Mouse (Mus musculus) cerebral cortex, adult 2 months (tissue): Measurements from ENCODE around the gene Apeh.

ENCODE experiments used
- WGBS: fragments of 180-500 bp; shearing (Covaris S2); methylation state at CpG from one replicate; pipeline ENCODE4 v1.1.7; 2018; 5-methylcytosine and 5-hydroxymethylcytosine counted together

Gene Apeh

DNA sequence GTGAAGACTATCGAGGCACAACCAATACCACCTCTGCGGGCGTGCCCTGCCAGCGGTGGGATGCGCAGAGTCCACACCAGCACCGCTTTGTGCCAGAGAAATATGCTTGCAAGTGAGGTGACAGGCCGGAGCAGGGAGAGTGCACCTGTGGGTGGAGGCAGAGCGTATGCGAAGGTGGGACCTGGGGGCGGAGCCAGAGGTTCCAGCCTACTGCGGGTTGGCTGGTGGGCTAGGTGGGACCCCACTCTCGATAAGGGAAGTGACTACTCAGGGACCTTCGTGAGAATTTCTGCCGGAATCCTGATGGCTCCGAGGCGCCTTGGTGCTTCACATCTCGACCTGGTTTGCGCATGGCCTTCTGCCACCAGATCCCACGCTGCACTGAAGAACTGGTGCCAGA, 11.9 kb downstream of the Apeh start:
- WGBS = 12% methylated on average over 19 of the region's 19 CpGs

DNA sequence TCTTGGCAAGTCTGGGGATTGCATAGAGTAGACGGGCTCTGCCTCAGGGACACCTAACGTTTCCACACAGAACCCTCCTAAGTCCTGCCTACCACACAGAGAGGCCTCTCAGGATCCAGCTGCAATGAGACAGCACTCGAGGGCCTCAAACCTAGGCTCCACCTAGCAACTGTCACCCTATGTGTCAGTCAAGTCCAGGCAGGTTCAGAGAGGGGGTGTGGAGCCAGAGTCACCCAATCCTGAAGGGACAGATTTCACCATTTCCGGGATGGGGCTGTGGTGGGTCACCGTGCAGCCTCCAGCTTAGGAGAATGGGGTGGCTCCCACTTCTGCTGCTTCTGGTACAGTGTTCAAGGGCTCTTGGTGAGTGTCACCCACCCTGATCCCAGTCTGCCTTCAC, 14.2 kb downstream of the Apeh start, which contains the start of gene Mst1:
Gene Mst1, plus strand, starts transcription at position 269 of the 400 bp plus-strand sequence.
- WGBS = 86% methylated on average over 5 of the region's 5 CpGs

DNA sequence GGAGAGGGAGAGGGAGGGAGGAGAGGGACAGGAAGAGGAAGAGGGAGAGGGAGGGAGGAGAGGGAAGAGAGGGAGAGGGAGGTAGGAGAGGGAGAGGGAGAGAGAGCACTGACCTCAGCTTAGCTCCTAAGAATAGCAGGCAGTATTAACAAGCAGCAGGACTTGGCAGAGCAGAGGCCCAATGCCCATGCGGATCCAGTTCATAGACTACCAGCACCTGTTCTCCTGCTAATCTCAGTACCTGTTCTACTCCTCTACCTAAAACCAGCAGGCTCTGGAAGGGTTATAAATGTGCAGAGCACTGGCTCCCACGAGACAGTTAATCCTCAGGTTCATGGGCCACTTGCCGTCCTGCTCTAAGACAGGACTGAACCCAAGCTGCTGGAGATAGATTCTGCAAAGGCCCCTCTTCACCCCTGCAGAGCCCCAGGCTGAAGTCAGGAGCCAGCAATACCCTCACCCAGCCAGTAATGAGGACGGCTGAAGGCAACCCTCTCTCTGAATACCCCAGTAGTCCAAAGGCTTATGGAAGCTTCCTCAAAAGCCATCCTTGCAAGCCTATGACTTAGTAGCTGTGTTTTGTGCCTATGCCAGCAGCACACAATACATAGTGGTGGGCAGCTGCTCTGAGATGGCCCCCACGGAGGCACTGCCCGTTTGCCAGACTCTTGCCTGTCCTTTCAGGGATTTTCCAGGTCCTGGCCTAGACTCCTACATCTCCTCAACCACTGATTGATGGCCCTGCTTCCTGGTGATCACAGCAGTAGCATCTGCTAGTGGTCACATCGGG, 21.1 kb downstream of the Apeh start:
- WGBS = 65% methylated on average over 7 of the region's 7 CpGs

DNA sequence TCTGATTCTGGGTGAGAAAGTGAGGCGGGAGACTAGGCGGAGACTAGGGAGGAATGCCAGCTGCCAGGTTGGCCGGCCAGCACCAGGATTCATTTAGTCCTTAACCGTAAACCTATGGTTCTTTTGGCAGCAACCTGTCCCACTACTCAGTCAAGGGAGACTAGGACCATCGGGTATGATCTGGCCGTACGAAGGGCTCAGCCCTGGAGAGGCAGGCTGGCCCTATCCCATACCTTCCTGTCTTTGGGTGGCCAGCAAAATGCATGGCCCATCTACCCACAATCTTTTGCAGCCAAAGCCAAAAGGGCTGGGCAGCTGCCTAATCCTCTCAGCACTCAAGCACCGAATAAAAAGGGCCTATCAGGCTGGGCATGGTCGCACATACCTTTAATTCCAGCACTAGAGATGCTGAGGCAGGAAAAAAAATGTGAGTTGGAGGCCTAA, 21.9 kb downstream of the Apeh start:
- 67% methylated on average over 9 of the region's 9 CpGs for WGBS

DNA sequence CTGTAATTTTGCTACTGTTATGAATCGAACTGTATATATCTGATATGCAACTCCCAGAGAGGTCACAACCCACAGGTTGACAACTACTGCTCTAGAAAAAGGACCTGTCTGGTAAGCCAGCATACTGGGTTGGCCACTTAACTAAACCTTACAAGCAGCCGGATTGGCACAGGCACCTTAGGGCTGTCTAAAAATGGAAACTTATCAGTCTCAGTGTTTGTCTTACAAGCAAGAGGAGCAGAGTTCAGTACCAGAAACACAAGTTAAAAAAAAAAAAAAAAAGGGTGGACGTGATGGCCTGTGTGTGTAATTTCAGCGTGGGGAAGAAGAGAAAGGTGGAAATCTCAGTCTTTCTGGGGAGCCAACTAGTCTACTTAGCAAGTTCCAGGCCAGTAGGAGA, 22.6 kb downstream of the Apeh start:
- WGBS = 89% methylated on average over 4 of the region's 4 CpGs

DNA sequence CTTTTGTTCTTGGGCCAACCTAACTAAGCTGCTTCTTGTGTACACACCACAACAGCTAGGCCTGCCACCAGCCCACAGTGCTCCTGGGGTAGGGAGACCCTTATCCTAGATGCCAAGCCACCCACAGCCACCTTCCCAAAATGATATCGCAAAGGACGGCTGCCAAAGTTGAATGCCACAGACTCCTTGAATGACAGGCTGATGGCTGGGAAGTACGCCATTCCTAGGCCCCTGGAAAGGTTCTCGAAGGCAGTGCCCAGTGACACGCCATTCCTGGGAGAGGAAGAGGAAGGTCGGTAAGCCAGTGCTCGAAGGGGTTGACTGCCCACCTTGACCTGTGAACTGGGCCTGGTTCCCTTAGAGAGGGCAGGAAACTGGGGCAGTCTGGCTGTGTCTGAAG, 24.9 kb downstream of the Apeh start:
- 81% methylated on average over 7 of the region's 7 CpGs for WGBS

DNA sequence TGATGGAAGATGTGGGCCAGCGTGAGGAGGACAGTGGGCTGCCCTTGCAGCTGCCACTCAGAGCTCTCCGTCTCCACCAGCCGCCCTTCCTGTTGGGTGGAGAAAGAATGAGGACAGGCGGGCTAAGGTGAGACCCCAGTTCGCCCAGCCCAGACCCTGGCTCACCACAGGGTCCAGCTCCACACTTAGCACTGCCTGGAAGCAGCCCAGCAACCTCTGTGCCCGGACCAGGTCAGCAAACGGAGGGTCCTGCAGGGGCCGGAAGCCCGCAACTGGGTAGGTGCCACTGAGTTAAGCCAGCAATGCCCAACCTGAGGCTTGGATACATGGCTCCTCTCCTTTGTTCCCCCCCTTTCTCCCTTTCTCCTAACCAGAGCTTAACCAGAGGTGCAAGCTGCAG, 25.4 kb downstream of the Apeh start:
- WGBS = 91% methylated on average over 9 of the region's 9 CpGs

DNA sequence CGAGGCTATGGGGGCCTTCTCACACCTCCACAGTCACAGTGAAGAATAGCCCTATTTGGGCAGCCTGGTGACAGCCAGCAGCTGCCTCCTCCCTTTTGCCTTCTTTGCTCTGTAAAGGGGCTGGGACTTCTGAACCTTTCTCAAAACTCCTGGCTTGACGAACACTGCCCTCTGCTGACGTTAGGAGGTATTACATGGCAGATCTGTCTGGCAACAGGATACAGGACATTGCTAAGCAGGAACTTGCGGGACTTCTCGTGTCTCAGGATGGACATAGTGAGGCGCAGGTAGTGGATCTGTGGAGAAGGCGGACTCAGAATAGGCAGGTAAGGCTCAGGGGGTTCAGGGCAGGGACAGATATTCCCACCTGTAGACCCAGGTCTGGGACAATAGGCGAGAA, 26.5 kb downstream of the Apeh start:
- 25% methylated on average over 8 of the region's 8 CpGs for WGBS

DNA sequence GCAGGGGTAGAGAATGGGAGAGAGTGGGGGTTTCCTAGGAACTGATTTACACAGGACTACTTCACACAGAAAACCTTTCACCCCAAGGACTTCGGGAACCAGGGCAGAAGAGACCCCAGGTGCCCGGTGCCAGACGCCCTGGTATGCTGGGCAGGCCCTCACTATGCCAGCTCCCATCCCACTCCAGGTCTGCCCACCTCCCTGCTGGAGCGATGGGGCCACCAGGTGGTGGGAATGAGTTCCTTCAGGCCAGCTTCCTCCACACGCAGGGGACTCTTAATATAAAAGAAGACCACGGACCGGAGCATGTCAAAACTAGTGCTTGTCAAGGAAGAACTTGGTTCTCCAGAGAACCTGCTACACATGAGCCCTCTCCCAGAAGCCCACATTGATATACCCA, 27.2 kb downstream of the Apeh start:
- WGBS = 81% methylated on average over 7 of the region's 7 CpGs

DNA sequence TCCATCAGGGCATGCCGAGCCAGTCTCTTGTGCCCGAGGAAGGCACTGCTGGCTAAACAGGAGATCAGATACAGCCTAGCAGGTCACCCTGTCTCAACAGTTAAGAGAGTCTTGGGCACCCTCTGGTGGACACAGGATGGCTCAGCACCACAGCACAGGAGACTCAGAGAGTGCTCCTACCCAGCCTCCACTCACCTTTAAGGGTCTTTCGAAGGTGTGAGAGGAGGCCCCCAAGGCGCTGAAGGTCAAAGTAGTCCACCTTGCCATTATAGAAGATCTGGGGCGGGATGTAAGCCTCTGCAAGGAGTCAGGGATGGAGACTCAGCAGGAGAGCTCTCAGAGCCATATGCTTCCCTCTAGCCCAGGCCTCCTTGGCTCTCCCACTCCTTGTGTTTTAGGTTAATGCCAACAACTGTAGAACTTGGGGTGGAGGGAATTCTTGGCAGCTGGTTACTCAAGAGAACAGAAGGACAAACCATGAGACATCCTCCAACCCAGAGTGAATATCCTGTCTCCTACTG, 28.9 kb downstream of the Apeh start:
- 34% methylated on average over 5 of the region's 5 CpGs for WGBS

DNA sequence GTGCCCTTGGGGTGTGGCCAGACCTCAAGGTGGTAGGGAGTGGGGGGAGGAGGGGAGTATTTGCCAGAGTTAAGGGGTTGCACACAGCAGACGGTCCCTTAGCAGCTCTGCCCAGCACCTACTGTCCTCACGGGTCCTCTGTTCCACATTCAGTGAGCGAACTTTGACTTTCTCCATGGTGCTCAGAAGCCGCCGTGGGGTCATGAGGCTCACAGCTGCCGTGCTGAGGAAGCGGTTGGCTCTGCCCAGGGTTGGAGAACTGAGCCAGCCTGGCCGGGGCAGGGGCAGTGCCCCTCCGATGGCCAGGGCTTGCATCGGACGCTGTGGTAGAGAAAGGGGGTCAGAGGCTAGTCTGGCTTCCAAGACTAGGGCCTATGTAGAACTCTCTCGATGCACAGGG, 31.0 kb downstream of the Apeh start:
- 91% methylated on average over 12 of the region's 12 CpGs for WGBS

DNA sequence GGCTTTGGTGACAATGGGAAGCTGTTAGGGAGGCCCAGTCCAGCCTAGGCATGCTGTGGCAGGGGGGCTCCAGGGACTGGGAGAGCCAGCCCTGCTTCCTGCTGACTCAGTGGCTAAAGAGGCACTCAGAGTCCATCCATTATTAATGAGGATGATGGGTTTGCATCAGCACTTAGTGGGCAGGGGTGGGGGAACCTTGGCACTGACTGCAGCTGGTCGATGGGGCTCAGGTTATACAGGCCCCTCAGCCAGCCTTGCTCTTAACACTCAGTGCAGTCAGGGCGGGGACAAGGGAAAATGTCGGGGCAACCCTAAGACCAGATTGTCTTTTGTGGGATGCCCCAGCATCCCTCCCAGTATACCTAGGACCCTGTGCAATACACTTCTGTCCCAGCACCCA, 32.3 kb downstream of the Apeh start:
- WGBS = 92% methylated on average over 3 of the region's 3 CpGs

DNA sequence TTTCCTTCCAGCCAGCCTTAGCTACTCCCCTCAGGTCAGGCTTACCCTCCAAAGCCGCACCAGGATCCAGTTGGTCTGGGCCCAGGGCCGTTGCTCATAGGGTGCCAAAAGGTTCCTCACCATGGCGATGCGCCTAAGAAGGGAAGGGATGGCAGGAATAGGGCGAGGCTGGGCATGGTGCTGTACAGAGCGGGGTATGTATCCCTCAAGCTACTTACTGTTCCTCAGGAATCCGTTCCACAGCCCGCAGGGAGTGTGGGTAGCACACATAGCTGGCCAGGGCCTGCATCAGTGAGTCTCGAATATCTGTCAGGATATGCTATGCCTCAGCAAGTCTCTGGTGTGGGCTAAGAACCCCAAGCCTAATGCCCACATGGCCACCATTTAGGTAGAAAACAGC, 36.1 kb downstream of the Apeh start:
- 94% methylated on average over 9 of the region's 9 CpGs for WGBS

DNA sequence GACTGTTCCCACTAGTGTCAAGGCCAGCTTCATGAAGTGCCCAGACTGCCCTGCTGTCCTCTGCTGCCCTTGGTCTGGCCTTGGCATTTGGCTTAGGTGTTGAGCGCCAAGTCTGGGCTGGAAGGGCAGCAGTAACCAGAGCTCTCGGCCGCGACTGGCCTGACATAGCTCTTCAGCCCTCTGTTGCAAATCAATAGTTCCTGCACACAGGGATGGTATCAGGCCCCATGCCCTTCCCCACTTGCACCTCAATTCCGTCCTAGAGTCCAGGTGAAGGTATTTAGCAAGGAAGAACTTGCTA, 37.2 kb downstream of the Apeh start:
- 94% methylated on average over 5 of the region's 5 CpGs for WGBS

DNA sequence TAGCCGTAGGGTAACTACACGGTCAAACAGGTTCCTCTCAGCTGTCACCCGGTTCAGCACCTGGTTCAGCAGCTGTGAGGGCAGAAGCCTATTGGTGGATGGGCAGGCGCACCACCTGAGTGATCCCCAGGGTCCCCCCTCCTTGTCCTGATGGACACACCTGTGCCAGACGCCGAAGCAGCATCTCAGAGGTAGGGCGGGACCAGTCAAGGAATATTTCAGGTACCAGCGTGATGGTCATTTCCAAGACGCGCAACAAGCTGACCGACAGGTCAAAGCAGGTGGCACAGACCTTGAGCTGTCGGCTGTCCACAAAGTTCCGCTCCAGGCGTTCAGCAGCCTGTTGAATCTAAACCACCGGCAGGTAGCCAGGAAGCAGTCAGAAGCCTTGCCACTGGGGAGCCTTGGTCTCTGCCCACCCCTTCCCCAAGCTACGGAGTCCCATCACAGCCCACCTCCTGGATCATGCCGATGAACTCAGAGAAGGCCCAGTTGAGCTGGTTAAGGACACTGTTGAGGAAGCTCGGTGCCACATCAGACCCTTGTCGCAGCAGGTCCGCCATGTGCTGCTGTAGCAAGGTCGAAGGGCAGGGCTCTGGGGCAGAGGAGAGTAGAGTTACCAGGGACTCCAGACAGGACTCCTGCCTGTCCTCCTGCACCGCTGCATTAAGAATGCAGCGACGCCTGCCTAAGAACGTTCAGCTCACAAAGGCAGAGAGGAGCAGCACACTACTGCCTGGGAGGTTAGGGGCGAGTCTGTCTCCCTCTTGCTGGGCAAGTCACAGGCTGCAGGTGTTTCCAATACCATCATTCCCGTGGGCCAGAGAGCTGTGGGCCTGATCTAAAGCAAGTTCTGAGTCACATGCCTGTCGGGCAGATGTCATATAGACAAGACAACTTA, 37.8 kb downstream of the Apeh start:
- WGBS = 86% methylated on average over 28 of the region's 28 CpGs

DNA sequence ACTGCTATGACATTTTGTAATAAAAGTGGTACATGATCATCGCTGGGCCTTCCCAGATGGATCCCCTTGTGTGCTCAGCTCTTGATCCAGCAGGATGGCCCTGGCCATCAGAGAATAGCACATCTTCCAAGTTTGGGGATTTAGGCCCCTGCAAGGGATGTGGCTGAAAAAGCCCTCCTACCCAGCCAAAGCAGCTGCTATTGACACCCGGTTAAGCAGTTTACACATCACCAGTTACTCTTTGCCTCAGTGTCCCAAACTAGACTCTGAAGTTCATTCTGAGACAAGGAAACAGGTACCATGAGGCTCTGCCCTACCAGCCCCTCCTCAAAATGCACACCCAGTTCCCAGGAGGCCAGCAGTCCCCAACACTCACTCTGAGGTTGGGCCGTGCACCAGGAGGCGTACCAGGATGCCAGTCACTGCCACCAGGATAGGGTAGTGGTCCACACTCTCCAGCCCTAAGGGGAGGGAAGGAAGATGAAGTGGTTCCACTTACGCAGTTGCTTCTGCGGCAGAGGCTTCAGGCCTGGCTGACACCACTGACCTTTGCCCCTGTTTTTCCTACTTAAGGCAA, 38.7 kb downstream of the Apeh start:
- 90% methylated on average over 6 of the region's 6 CpGs for WGBS

DNA sequence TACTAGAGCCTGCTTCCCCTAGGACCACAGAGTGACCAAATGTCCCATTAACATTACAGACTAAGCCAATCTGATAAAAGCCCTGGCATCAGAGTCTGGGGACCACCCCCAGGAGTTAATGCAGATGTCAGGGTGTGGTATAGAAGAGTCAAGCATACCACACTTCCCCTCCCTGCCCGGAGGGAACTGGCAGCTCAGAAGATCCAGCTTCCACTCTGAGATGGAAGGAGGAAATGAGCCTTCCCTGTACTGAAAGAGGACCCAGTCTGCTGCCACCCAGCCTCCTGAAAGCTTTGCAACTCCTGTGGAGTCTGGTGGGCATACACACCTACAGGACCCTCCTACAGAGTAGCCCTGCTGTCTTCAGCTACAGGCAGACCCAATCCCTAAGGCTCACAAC, 39.3 kb downstream of the Apeh start:
- 75% methylated on average over 1 of the region's 1 CpGs for WGBS

DNA sequence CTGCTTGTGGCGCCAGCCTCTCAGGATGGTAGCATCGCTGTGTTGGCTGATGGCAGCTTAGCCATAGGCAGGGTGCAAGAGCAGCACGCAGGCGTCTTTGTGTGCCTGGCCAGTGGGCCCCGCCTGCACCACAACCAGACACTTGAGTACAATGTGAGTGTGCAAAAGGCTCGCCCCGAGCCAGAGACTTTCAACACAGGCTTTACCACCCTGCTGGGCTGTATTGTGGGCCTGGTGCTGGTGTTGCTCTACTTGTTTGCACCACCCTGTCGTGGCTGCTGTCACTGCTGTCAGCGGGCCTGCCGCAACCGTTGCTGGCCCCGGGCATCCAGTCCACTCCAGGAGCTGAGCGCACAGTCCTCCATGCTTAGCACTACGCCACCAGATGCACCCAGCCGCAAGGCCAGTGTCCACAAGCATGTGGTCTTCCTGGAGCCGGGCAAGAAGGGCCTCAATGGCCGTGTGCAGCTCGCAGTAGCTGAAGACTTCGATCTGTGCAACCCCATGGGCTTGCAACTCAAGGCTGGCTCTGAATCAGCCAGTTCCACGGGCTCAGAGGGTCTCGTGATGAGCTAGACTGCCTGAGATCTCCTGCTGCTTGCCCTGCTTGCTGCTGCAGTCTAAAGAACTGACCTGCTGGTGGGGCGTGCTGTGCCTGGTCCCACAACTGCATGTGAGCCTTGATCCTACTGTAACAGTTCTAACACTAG, 39.9 kb downstream of the Apeh start:
- WGBS = 88% methylated on average over 22 of the region's 22 CpGs

DNA sequence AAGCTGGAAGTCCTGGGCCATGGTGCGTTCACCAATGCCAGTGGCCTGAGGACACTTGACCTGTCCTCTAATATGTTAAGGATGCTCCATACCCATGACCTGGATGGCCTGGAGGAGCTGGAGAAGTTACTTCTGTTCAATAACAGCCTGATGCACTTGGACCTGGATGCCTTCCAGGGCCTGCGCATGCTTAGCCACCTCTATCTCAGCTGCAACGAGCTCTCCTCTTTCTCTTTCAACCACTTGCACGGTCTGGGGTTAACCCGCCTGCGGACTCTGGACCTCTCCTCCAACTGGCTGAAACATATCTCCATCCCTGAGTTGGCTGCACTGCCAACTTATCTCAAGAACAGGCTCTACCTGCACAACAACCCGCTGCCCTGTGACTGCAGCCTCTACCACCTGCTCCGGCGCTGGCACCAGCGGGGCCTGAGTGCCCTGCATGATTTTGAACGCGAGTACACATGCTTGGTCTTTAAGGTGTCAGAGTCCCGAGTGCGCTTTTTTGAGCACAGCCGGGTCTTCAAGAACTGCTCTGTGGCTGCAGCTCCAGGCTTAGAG, 40.7 kb downstream of the Apeh start:
- WGBS = 88% methylated on average over 15 of the region's 15 CpGs

DNA sequence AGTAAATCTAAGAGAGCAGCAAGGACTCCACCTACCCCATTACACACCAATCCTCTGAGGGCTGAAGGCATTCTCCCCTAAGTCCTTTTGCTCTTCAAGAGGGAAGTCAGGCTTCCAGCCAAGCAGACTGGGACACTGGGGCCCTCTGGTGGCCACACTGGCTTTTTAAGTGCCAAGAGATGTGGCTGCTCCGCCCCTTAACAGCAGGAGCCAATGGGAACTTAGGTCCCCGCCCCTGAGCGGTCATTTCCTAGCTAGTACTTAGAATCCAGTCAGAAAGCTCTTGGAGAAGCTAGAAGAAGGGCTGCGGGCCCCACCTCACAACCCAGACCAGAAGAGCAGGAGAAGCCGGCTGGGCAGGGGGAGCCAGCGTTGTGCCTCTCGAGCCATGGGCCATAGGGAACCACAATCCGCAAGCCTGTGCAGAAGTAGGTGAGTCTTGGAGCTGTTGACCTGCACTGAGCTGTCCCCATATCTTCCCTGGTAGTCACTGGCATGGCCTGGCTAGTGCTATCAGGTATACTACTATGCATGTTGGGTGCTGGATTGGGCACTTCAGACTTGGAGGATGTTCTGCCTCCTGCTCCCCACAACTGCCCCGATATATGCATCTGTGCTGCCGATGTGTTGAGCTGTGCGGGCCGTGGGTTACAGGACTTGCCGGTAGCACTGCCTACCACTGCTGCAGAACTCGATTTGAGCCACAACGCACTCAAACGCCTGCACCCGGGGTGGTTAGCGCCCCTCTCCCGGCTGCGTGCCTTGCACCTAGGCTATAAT, 41.3 kb downstream of the Apeh start, which contains the start of gene Amigo3:
Gene Amigo3, plus strand, starts transcription at position 275 of the 780 bp plus-strand sequence.
- 55% methylated on average over 20 of the region's 20 CpGs for WGBS

DNA sequence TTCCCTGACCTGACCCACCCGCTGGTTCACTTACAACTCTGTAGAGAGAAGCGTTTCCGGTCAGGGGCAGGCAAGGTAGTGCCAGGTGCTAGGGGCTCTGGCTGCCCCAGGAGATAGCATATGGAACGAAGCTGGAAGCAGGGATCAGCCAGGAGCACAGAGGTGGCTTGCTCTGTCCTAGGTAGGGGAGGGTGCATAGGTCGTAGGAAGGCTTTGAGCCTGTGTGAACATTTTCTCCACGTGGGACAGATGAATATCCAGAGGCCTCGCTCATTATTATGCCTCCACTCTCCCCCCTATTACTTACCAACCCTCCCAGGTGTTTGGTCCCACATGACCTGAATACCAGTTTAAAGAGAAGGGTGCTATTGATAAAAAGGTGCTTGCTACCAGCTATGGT, 42.0 kb downstream of the Apeh start:
- WGBS = 73% methylated on average over 7 of the region's 7 CpGs
